ENCODE assay signal across 1 mouse cellular context in the genomic region with DNA sequence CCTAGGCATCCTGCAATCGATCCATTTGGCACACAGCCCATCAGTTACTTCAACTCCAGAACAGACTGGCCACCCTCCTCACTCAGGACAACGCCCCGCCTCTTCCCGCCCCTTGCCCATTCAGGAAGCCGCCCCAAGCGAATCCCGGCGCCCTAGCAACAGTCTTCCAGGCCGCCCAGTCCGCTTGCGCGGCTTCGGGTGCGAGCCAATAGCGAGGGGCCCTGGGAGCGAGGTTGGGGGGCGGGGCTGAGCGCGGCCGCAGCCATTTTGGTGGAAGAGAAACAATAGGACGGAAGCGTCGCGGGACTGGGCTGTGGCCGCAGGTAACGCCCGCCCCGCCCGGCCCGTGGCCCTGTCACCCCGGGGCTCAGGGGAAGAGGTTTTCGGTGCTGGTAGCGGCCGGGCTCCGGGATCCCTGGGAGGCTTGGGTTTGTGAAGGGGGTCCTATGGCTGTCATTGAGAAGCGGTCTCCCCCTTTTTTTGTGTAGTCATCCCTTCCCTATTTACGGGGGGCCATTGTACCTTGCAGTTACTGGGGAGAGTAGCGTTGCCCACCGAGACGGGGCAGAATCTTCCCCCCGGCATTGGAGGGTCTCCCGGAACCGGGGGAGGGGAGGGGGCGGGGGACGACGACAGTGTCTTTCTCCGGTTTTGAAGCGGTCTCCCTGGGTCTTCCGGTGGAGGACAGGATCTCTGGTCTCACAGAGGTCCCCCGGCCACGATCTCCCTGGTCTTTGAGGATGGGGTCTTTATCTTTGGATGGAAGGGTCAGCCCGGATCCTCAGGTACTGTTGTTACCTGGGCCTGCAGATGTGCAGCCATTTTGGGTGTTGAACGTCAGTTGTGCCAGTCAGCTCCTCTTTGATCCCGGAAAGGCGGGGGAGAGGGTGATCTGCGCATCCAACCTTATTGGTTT.
TF ChIP-seq lines count a peak whose summit lies in the region.

Gene Ip6k2 (plus strand): TSS at position 249 of the 916 bp plus-strand sequence.

TF ChIP-seq in CH12.LX, 34 proteins besides CTCF, POLR2A, EP300 and RAD21 (continued from another document):
- 0 out of 2 replicates have a peak, but pooled peaks have one; percentile 36 for TF ChIP-seq MEF2A (IDR thresholded peaks at IDR 0.05; ENCODE audit: borderline replicate concordance, low read depth, low read length)
- TF ChIP-seq MAZ (IDR thresholded peaks at IDR 0.05; ENCODE audit: low read depth, low read length) = peak; percentile 82; the same call in 1 of the 2 replicates
- no peak for TF ChIP-seq TBP (conservative IDR thresholded peaks at IDR 0.05; ENCODE audit: low read depth, low read length)
- TF ChIP-seq MXI1 (IDR thresholded peaks at IDR 0.05; ENCODE audit: low read depth, low read length) = peak; percentile 83
- peak; percentile 87 for TF ChIP-seq NRF1 (IDR thresholded peaks at IDR 0.05; ENCODE audit: low read depth, low read length)
- TF ChIP-seq MAX (IDR thresholded peaks at IDR 0.05; ENCODE audit: low read length) = no peak
- TF ChIP-seq MAFK (IDR thresholded peaks at IDR 0.05; ENCODE audit: insufficient replicate concordance, low read length) = no peak
- TF ChIP-seq SIN3A (IDR thresholded peaks at IDR 0.05; ENCODE audit: low read length) = peak; percentile 57
- peak; percentile 85 for TF ChIP-seq ELF1 (IDR thresholded peaks at IDR 0.05; ENCODE audit: low read depth, low read length)
- TF ChIP-seq IRF4 (IDR thresholded peaks at IDR 0.05; ENCODE audit: low read depth, low read length) = peak; percentile 72
- no peak for TF ChIP-seq PAX5 (IDR thresholded peaks at IDR 0.05; ENCODE audit: low read length)
- TF ChIP-seq ZNF384 (IDR thresholded peaks at IDR 0.05; ENCODE audit: low read depth, low read length) = peak; percentile 46; the same call in 1 of the 2 replicates
- TF ChIP-seq POLR2AphosphoS2 (IDR thresholded peaks at IDR 0.05; ENCODE audit: low read depth, low read length) = no peak
- peak; percentile 69 for TF ChIP-seq HCFC1 (IDR thresholded peaks at IDR 0.05; ENCODE audit: low read depth, low read length)
- no peak; the same call in 1 of the 2 replicates for TF ChIP-seq ETS1 (conservative IDR thresholded peaks at IDR 0.05; ENCODE audit: low read depth, low read length)
- peak; percentile 65 for TF ChIP-seq CHD2 (IDR thresholded peaks at IDR 0.05; ENCODE audit: low read length)
- TF ChIP-seq RCOR1 (conservative IDR thresholded peaks at IDR 0.05; ENCODE audit: low read depth, low read length) = no peak
- TF ChIP-seq TCF12 (IDR thresholded peaks at IDR 0.05; ENCODE audit: low read depth, low read length) = peak; percentile 65; the same call in 1 of the 2 replicates
